Mouse (Mus musculus) limb, embryonic 12.5 days (tissue): ENCODE measurements around the gene Gm8369. TPM values are rescaled to one million over a fixed set of nuclear protein-coding genes. Genes with fewer than 3 reads are reported as not detected.
"Not testable (repeated sequence)": the region's sequence is repeated elsewhere in the genome, so short reads cannot be mapped to it uniquely, and the experiment has no call there.

Experiments
- ATAC-seq: fragments of 200-750 bp; cut with Nextera tagmentation; 2 replicates; pipeline ENCODE4 v1.8.0; 2017; ENCODE audit warnings: low read depth, moderate TSS enrichment; ENCODE audit not compliant: insufficient number of reproducible peaks, insufficient read depth, low FRiP score, low TSS enrichment
- H3K27ac ChIP-seq: fragments of 300-500 bp; sonication (generic); 2 replicates; pipeline ENCODE4 v1.5.1; 2016; ENCODE audit warnings: mild to moderate bottlenecking, moderate library complexity
- H3K27me3 ChIP-seq: fragments of 300-500 bp; sonication (generic); 2 replicates; pipeline ENCODE4 v1.6.1; 2016; ENCODE audit warnings: mild to moderate bottlenecking, moderate library complexity
- H3K36me3 ChIP-seq: fragments of 300-500 bp; sonication (generic); 2 replicates; pipeline ENCODE4 v1.6.1; 2016; ENCODE audit warnings: mild to moderate bottlenecking, moderate library complexity
- H3K4me1 ChIP-seq: fragments of 300-500 bp; sonication (generic); replicated peaks from 2 replicates; pipeline ENCODE4 v1.6.1; 2016
- H3K4me2 ChIP-seq: fragments of 300-500 bp; sonication (generic); 2 replicates; pipeline ENCODE4 v1.6.1; 2016; ENCODE audit warnings: mild to moderate bottlenecking, moderate library complexity
- H3K4me3 ChIP-seq: fragments of 300-500 bp; sonication (generic); replicated peaks from 2 replicates; pipeline ENCODE4 v1.5.1; 2016; ENCODE audit warnings: mild to moderate bottlenecking
- H3K9ac ChIP-seq: fragments of 300-500 bp; sonication (generic); replicated peaks from 2 replicates; pipeline ENCODE4 v1.6.1; 2016; ENCODE audit warnings: mild to moderate bottlenecking, moderate library complexity
- H3K9me3 ChIP-seq: fragments of 300-500 bp; sonication (generic); 2 replicates; pipeline ENCODE4 v1.6.1; 2016; ENCODE audit warnings: mild to moderate bottlenecking, moderate library complexity
- WGBS: fragments of 180-500 bp; shearing (Covaris S2); methylation state at CpG from one replicate; pipeline ENCODE4 v1.1.7; 2016; 5-methylcytosine and 5-hydroxymethylcytosine counted together
- polyA plus RNA-seq: library from polyadenylated mRNA; unstranded; fragments of >200 nt; fragmentation: Nextera tagmentation; extraction: Ambion mirVana; gene quantifications from 2 replicates; pipeline ENCODE4 v1.2.1, GENCODE M21; 2016

The Gm8369 gene
- polyA plus RNA-seq, 1 experiment from 2014 or later = not detected

DNA sequence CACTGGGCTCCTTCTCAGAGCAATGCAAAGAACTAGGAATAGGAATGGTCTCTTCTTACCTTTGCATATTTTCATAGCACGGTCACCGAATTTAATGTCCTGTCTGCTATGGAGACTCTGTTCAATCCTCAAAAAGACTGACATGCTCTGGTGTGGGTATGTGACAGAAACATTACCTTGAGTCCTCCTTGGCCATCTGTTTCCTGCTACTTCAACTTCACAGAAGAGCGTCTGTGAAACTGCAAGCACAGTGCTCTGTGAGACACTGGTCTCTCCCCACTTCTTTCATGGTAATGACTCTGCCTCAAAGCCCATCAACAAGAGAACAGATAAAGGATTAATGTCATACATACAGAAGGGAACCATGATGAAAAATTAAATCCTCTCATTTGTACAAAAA is 1.4 kb upstream of the Gm8369 start:
- no peak overlapping the region for H3K9ac ChIP-seq
- WGBS = 74% methylated on average over 3 of the region's 3 CpGs
- H3K36me3 ChIP-seq = no peaks in the 10 kb centered on the region
- H3K4me3 ChIP-seq = no peak overlapping the region
- no peaks in the 10 kb centered on the region for H3K4me1 ChIP-seq
- no peak overlapping the region for H3K27ac ChIP-seq
- no peaks in the 10 kb centered on the region for H3K9me3 ChIP-seq
- H3K4me2 ChIP-seq = no peak overlapping the region
- ATAC-seq = no peak
- H3K27me3 ChIP-seq = no peaks in the 10 kb centered on the region

DNA sequence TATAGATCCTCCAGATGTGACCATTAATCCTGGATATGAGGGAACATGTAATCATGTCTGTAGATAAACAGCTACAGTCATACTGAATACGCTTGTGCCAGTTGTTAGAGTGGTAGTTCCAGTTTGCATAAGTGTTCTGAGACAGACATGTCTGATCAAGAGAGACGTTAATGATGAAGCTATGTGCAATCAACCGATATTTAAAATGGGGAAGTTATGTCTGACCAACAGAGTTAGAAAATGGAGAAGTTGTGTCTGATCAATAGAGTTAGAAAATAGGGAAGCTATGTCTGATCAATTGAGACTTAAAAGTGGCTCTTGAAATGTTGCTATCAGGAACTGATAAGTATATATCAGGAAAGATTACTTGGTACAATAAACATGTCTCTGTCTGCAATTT is 472 bp upstream of the Gm8369 start:
- Histone ChIP-seq H3K4me2 (no peak overlapping the region), H3K4me3 (no peak overlapping the region), H3K9ac (no peak overlapping the region), H3K27me3 (no peaks in the 10 kb centered on the region), H3K36me3 (no peaks in the 10 kb centered on the region), H3K27ac (no peak overlapping the region), H3K9me3 (no peaks in the 10 kb centered on the region), H3K4me1 (no peaks in the 10 kb centered on the region)
- WGBS = 86% methylated on average over 3 of the region's 3 CpGs
- ATAC-seq = no peak

DNA sequence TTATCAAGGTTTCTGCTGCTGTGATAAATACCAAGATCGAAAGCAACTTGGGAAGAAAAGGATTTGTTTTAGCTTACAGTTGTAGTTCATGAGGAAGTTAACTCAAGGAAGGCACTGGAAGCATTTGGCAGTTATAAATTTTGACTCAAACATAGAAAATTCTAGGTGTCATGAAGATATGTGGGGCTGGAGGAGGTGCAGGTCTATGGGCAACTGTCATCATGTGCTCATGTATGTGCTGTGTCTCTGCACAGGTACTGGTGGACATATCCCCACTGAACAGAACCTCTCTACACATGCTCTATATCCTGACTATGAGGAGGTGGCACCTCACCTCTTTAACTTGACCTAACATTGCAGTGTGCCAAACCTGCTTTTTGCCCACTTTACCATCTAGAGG is 861 bp downstream of the Gm8369 start:
- no peak overlapping the region for H3K4me2 ChIP-seq
- ATAC-seq = no peak
- no peaks in the 10 kb centered on the region for H3K36me3 ChIP-seq
- H3K9me3 ChIP-seq = no peaks in the 10 kb centered on the region
- H3K27ac ChIP-seq = no peak overlapping the region
- H3K4me3 ChIP-seq = no peak overlapping the region
- no peak overlapping the region for H3K9ac ChIP-seq
- no peaks in the 10 kb centered on the region for H3K4me1 ChIP-seq
- H3K27me3 ChIP-seq = no peaks in the 10 kb centered on the region
- WGBS = 87% methylated on average over 1 of the region's 1 CpGs

DNA sequence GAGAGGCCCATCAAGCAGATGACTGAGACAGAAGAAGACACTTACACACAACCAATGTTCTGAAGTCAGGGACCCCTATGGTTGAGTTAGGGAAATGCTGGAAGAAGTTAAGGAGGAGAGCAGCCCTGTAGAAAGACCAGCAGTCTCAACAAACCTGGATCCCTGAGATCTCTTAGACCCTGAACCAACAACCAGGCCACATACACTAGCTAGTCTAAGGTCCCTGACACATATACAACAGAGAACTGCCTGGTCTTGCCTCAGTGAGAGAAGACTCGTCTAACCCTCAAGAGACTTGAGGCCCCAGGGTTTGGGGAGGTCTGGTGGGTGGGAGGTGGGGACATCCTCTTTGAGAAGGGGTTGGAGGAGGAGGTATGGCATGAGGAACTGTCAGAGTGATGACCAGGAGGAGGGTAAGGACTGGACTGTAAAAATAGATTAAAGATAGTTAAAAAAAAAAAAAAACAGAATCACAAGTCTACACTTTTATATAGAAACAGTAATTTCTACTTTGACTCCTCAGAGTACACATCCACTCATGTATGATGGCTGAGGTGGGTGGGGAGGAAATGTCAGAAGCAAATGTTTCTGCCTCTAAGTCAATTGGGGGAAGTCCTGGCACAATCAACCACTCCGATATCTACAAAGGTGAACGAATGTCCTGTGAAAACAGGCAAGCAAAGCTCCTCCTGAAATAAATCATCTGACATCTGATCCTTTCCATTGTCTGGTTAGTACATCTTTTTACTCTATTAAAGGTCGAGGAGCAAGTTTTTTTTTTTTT is 5.9 kb downstream of the Gm8369 start:
- Histone ChIP-seq H3K4me2 (no peak overlapping the region), H3K36me3 (no peaks in the 10 kb centered on the region), H3K4me3 (no peak overlapping the region), H3K9ac (no peak overlapping the region), H3K4me1 (no peaks in the 10 kb centered on the region), H3K9me3 (no peaks in the 10 kb centered on the region), H3K27me3 (no peaks in the 10 kb centered on the region), H3K27ac (no peak overlapping the region)
- no peak for ATAC-seq
- 72% methylated on average over 4 of the region's 4 CpGs for WGBS

DNA sequence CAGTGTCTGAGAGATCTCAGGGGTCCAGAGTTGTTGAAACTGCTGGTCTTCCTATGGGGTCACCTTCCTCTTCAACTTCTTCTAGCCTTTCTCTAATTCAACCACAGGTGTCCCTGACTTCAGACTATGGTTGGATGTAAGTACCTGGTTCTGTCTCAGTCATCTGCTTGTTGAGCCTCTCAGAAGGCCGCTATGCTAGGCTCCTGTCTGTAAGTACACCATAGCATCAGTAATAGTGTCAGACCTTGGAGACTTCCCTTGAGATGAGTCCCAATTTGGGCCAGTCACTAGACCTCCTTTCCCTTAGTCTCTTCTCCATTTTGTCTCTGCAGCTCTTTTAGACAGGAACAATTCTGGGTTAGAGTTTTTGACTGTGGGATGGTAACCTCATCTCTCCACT is 6.9 kb downstream of the Gm8369 start:
- Histone ChIP-seq H3K4me2 (no peak overlapping the region), H3K4me1 (no peaks in the 10 kb centered on the region), H3K9me3 (no peaks in the 10 kb centered on the region), H3K4me3 (no peak overlapping the region), H3K9ac (no peak overlapping the region), H3K27me3 (no peaks in the 10 kb centered on the region), H3K36me3 (no peaks in the 10 kb centered on the region), H3K27ac (no peak overlapping the region)
- 89% methylated on average over 1 of the region's 1 CpGs for WGBS
- ATAC-seq = no peak

DNA sequence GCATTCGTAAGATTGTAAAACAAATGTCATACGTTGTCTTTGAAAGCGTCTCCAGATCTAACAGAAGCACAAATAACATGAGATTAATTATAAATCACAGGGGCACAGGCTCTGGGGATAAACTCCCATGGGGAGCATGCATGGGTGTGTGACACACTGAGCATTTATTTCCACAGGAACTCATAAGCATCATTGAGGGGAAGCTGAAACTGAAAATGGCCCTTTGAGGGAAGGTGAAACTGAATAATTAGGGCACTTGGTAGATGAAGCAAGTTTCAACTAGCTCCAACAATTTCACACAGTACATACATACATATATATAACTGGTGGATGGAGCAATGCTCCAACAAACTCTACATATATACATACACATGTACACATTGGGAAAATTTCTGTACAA is 8.8 kb downstream of the Gm8369 start:
- no peaks in the 10 kb centered on the region for H3K9me3 ChIP-seq
- H3K36me3 ChIP-seq = no peaks in the 10 kb centered on the region
- no peaks in the 10 kb centered on the region for H3K27me3 ChIP-seq
- WGBS = 86% methylated on average over 3 of the region's 3 CpGs
- no peak overlapping the region for H3K4me2 ChIP-seq
- no peak overlapping the region for H3K27ac ChIP-seq
- no peak overlapping the region for H3K9ac ChIP-seq
- ATAC-seq = no peak
- no peak overlapping the region for H3K4me3 ChIP-seq
- H3K4me1 ChIP-seq = no peaks in the 10 kb centered on the region

DNA sequence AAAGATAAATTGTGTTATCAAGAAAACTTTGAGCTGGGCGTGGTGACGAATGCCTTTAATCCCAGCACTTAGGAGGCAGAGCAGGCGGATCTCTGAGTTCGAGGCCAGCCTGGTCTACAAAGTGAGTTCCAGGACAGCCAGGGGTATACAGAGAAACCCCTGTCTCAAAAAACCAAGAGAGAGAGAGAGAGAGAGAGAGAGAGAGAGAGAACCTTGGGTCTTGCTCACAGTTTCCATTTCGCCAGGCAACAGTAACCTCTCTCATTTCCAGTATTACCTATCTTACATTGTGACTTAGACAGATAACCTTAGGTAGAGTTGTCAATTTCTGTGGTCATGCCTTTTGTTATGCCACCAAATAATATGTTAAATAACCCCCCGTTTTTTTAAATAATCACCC is 10.6 kb downstream of the Gm8369 start:
- Histone ChIP-seq H3K4me2 (no peak overlapping the region), H3K27me3 (no peaks in the 10 kb centered on the region), H3K4me1 (no peaks in the 10 kb centered on the region), H3K9me3 (no peaks in the 10 kb centered on the region), H3K36me3 (no peaks in the 10 kb centered on the region), H3K9ac (no peak overlapping the region), H3K4me3 (no peak overlapping the region), H3K27ac (no peak overlapping the region)
- no peak for ATAC-seq
- 82% methylated on average over 6 of the region's 6 CpGs for WGBS

DNA sequence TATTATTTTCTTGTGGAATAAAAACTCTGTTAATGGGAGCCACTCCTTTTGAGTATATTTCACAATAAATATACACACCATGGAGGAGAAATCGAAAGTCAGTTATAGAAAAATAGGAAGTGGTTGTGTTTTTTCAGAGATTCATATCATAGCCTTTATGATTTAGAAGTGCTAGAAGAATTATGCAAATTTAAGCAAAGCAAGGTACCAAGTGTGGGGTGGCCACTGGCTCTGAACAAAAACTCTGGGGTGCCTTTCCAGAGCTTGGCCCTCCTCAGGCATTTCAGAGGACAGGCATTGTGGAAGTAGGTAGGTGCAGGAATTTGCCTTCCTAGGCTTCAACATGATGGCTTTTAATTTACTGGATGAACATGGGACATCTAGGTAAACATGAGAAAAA is 11.6 kb downstream of the Gm8369 start:
- ATAC-seq, H3K4me1 ChIP-seq, H3K36me3 ChIP-seq: not testable (repeated sequence)

DNA sequence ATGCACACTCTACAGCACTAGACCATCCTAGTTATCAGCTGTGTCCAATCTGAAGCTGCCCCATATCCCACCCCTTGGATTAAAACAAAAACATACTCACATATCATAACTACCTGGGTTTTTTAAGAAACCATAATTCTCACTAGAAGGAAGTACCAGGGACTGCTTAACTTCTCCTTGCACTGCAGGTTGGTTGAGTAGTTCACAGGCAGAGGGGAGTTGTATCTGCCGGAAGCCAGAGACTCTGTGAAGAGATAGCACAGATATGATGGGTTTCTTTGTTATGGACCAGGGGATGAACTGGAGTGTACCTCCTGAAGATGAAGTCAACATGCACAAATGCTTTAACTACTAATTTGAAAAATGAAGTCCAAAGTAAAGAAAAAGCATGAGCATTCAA is 15.1 kb downstream of the Gm8369 start:
- Histone ChIP-seq H3K4me1 (no peaks in the 10 kb centered on the region), H3K9ac (no peak overlapping the region), H3K4me3 (no peak overlapping the region), H3K27me3 (no peaks in the 10 kb centered on the region), H3K27ac (no peak overlapping the region), H3K9me3 (no peaks in the 10 kb centered on the region), H3K4me2 (no peak overlapping the region), H3K36me3 (no peaks in the 10 kb centered on the region)
- 85% methylated on average over 1 of the region's 1 CpGs for WGBS
- ATAC-seq = no peak

More for the DNA sequence above, 11.6 kb downstream of the Gm8369 start:
- not testable (repeated sequence) for H3K27ac ChIP-seq, H3K4me3 ChIP-seq, H3K27me3 ChIP-seq, H3K9ac ChIP-seq, H3K4me2 ChIP-seq, H3K9me3 ChIP-seq
- WGBS = 81% methylated on average over 1 of the region's 1 CpGs

DNA sequence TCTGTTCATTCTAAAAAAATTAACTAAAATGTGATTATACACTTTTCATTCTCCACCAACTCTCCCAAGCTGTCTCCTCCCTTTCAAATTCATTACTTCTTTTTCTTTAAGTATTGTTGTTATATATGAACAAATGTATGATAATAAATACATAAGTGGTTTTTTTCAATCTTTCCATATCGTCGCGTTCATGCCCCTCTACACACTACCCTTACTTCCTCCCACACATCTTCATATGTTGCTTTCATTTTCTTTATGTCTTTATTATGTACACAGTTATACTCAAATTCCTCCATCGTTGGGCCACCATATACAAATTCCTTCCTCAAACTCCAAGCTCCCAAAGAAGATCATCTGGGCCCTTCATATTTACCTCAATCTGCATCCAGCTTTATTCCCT is 15.6 kb downstream of the Gm8369 start:
- Histone ChIP-seq H3K36me3 (no peaks in the 10 kb centered on the region), H3K4me1 (no peaks in the 10 kb centered on the region), H3K4me3 (no peak overlapping the region), H3K27me3 (no peaks in the 10 kb centered on the region), H3K27ac (no peak overlapping the region), H3K9me3 (no peaks in the 10 kb centered on the region), H3K9ac (no peak overlapping the region), H3K4me2 (no peak overlapping the region)
- ATAC-seq = no peak
- 89% methylated on average over 4 of the region's 4 CpGs for WGBS

DNA sequence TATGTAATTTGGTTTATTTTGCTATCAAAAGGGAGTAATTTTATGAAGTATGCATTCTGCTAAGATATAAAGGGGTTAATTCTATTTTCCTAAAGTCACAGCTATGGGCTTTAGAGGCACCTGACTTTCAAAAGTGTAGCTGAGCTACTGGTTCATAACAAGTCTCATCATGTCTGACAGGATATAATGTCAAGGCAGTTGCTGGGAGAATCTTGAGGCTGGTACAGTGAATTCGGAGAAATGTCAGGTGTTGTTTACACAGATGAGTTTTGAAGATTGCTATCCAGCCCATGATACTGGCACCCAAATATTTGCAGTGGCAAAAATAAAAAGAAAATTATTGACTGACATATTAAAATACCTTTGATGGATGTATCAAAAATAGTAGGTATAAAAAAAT is 19.1 kb downstream of the Gm8369 start:
- Histone ChIP-seq H3K9me3 (no peaks in the 10 kb centered on the region), H3K36me3 (no peaks in the 10 kb centered on the region), H3K4me1 (no peaks in the 10 kb centered on the region), H3K9ac (no peak overlapping the region), H3K4me3 (no peak overlapping the region), H3K27ac (no peak overlapping the region), H3K4me2 (no peak overlapping the region), H3K27me3 (no peaks in the 10 kb centered on the region)
- 71% methylated on average over 1 of the region's 1 CpGs for WGBS
- ATAC-seq = no peak

DNA sequence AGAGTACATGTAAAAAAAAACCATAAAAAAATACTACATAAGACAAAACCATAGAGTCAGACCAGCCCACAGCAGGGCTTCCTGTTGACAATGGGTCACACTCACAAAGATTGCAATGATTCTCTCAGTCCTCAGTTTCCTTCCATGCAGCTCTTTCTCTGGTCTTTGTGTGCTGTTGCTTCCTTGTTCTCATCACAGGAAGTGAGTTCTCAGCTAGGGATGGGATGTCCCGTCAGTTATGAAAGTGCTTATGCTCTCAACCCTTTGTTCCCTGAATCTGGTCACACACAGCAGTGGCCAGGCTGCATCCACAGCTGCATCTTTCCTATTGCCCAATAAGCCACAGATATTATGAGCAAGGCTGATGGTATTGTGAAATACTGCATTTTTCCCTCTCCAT is 27.7 kb downstream of the Gm8369 start:
- H3K4me1 ChIP-seq = no peaks in the 10 kb centered on the region
- no peak overlapping the region for H3K4me3 ChIP-seq
- H3K27ac ChIP-seq = no peak overlapping the region
- no peaks in the 10 kb centered on the region for H3K27me3 ChIP-seq
- H3K9ac ChIP-seq = no peak overlapping the region
- no peaks in the 10 kb centered on the region for H3K9me3 ChIP-seq
- no peak overlapping the region for H3K4me2 ChIP-seq
- ATAC-seq = no peak
- WGBS = 69% methylated on average over 1 of the region's 1 CpGs
- no peaks in the 10 kb centered on the region for H3K36me3 ChIP-seq
